Mouse (Mus musculus) gastrocnemius, postnatal 4 days (tissue): ENCODE data around the gene Micu2. TPM values are rescaled to one million over a fixed set of nuclear protein-coding genes. Genes with fewer than 3 reads are reported as not detected.

Experiments
- DNase-seq, 2 experiments: peaks; one replicate each; pipeline ENCODE4 v3.0.0; 2021 to 2022; ENCODE audit warnings: low spot score in 2 of 2, mixed read lengths in 2 of 2
- long read RNA-seq, 2 experiments: library from polyadenylated mRNA; stranded (forward); transcript quantifications; one replicate each; pipeline ENCODE4 v2.0.0; 2021
- total RNA-seq, 2 experiments: library from RNA; stranded (reverse); gene quantifications; 2 replicates each; pipeline ENCODE4 v1.2.3; 2021

Gene Micu2
- total RNA-seq = 10 to 100 TPM; 73.4 to 80.4 TPM
- long read RNA-seq, experiment 1, transcript Micu2-201 (12 exons, 2,329 nt) = major isoform, 99 of 116 reads
- long read RNA-seq, experiment 1, partial matches to known transcripts = 6 of 116 reads
- long read RNA-seq, experiment 1, other reads (novel, unspliced or antisense) = 11 of 116 reads
- long read RNA-seq, experiment 2, transcript Micu2-201 (12 exons, 2,329 nt) = major isoform, 96 of 120 reads
- long read RNA-seq, experiment 2, partial matches to known transcripts = 12 of 120 reads
- long read RNA-seq, experiment 2, other reads (novel, unspliced or antisense) = 11 of 120 reads

- peak; percentile 75 to 86 for DNase-seq
Measured at GRCm38 (mm10) chr14:57998526-57999401, at the start of gene Micu2. Micu2 (minus strand) TSS chr14:57999262.

GRCm38 (mm10) chr14:58046639-58047284 lies 47.7 kb upstream of the Micu2 start:
- DNase-seq = no peak

DNA sequence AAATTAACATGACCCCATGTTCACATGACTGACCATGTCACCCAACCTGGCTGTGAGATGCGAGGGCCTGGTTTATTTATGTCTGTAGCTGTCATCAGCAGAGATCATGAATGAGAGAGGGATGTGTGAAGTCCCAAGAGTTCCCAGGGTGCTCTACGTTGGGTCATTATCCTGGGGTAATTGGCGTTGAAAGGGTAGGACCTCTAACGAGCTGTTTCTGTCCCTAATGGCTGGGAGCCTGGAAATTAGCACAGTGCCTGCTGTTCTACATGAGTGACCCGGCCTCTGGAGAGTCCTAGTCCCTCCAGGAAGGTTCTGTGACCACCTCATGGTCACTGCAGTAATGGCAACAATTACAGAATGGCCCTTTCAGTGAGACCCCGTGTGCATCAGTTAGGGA lies 37.1 kb upstream of the Micu2 start:
- no peak for DNase-seq

DNA sequence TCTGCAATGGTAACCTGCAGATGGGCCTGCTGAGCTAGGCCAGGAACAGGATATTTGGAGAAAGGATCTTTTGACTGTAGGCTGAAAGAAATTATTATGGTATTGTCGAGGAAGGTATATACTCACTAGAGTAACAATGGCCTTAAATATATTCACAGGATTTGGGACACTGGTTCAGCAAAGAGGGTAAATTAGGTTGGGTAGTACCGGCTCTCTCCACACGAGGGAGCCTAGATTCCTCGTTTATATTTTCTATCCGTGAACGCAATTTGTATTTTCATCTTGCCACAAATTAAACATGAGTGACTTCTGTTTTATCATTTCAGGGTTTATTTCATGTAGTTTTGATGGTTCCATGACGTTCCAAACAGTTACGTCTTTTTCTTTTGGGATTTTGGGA lies 35.5 kb upstream of the Micu2 start:
- DNase-seq = peak in 1 of 2 experiments; percentile 47

DNA sequence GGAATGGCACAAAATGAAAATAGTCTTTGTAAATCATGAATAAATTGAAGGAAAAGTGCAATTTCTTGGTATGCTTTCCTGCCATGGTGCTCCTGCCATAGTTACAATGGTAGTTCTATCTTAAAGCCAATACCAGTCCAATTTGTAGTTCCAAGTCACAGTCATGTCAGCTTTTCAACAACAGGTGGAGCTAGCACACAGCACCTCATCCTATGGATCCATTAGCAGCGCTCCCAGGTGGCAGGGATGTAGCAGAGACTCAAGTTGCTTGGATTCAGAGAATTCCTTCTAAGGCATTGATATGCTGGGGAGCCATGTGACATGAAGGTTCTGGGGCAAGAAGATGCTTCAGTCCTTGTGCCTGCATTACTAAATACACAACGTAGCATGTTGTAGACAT lies 19.8 kb upstream of the Micu2 start:
- DNase-seq = no peak

DNA sequence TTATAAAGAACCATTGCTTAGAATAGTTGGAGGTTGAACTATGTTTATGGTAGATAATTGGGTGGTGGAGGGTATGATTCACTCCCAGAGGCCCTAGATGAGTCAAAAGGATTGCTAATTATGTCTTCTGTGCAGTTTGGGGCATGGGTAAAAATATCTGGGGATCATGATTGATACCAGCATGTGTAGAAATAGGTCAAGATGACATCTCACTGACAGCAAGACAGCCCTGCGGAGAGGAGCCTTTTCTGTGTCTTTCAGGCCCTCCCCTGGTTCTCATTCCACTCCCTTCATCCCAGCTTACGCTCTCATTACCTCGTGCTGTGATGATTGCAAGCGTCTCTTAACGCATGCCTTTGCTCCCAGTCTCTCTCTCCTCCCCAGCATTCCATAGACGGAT lies 4.8 kb upstream of the Micu2 start:
- no peak for DNase-seq

DNA sequence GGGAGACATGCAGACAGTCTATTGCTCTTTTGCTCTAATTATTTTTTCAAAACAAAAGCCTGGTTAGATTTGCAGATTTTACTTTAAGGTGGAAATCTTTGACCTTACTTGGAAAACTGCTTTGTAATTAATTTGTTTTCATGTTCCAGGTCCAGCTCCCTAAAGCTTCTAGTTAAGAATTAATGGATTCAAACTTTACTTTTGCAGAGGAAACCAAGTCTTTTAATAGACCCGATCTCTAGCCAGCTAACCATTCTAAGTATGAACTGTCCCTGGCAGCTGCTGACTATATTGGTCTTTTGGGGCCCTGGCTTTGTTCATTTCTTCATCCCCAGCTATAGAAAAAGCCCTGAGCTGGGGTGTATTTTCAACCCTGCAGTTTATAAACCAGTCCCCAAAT lies 3.1 kb upstream of the Micu2 start:
- no peak for DNase-seq

GRCm38 (mm10) chr14:57999402-57999734 lies 306 bp upstream of the Micu2 start:
- DNase-seq = no peak

- no peak for DNase-seq
Measured at GRCm38 (mm10) chr14:57997431-57997830, 1.6 kb downstream of the Micu2 start.

DNA sequence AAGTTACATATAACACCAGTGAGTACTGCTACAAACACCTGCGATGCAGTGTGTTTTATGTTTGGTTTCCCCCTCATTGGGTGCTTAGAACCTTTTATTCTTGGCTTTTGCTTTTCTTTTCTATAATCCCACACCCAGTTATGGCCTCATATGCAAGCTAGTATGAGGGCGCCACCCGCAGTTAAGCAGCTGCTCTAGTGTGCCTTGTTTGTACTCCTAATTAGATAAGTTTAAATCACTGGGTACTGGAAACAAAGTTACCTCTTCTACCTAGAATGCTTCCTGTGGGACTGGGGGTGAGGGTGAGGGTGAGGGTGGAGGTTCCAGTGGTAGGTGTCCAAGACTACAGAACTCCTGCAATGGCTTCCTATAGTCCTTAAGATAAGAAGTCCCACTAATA lies 2.9 kb downstream of the Micu2 start:
- DNase-seq = no peak

GRCm38 (mm10) chr14:57991761-57992160 lies 7.3 kb downstream of the Micu2 start:
- no peak for DNase-seq

DNA sequence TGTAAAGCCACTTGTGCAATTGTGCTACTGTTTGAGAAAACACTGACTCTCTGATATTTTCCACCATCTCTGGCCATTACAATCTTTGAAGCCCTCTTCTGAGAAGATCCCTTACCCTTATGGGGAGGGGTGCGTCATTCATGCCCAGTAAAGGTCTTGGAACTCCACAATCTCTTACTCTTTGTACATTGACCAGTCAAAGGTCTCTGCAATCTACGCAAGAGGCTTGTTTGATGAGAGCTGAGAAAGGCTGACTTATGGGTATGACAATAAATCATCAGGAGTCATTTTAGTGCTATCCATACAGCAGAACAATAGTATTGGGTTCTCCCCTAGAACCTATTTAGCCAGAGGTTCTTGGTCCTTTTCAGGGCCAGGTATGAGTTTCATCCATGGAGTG lies 9.9 kb downstream of the Micu2 start:
- DNase-seq = no peak

DNA sequence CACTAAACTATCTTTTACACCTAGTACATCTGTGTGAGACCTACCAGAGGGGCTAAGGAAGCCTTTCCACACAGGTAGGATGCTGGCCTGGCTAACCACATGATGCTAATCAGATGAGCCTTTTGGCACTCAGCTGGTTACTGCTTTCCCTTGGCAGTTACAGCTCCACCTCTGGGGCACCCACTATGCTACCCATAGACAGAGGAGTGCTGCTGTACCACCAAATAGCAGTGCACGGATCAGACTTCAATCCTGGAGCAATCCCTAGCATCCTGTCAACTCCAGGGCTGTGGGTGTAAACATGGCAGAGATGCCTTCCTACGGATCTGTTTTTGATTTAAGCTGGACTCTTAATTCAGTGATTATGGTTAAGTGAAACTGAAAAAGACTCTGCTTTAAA lies 13.3 kb downstream of the Micu2 start:
- DNase-seq = peak in 1 of 2 experiments; percentile 10

- no peak for DNase-seq
Measured at GRCm38 (mm10) chr14:57982450-57982849, 16.6 kb downstream of the Micu2 start.

GRCm38 (mm10) chr14:57981720-57982418 lies 17.2 kb downstream of the Micu2 start:
- DNase-seq = no peak

DNA sequence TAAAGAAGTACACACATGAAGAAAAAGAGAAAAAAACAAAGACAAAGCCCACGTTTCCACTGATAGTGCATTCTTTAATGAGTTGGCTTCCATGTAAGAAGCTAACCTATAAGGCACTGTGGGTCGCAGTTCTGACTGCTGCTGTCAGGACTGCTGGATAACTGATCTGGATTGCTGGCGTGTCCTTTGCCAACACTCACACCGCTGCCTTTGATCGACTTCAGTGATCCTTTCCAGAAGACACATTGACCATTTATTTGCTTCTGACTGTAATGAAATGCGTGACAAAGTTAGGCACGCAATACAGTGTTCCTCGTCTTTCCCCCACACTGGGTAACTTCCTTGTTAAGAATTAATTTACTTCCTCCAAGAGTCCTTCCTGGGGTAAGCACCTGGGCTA lies 18.3 kb downstream of the Micu2 start:
- no peak for DNase-seq

DNA sequence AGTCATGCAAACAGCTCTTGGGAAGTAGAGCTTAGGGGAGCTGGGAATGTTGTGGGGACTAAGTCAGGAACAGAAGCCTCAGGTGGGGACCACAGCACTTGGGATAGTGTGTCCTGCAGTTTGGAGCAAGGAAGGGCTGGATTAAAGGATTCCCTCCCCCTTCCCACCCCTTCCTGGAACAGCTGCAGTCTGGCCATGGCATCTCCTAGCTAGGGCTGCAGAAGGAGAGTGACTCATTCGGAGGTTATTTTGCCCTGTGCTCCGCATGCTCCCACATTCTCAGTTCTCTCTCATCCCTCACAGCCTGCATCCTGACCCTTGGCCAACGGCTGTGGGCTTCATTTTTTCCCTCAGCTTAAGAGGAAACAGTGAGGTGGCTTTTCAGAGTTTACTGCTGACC lies 18.9 kb downstream of the Micu2 start:
- peak in 1 of 2 experiments; percentile 12 for DNase-seq

DNA sequence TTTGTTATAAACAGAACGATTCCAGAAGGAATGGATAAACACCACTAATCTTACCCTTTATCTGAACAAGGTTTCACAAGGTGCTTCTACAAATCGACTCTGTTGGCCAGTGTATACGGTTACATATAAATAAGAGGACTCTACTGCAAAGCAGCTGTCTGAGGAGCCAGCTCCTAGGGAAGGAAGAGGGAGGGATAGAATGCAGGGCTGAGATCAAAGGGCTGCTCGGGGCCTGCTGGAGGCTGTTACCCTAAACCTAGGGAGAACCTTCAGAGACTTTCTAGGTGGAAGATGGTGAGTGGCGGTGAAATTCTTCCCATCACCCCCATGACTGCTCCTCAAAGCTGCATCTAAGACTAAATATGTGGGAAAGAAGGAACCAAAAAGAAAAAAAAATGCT lies 20.9 kb downstream of the Micu2 start:
- no peak for DNase-seq

GRCm38 (mm10) chr14:57975656-57976055 lies 23.4 kb downstream of the Micu2 start:
- DNase-seq = no peak

GRCm38 (mm10) chr14:57971986-57972525 lies 27.0 kb downstream of the Micu2 start:
- no peak for DNase-seq

GRCm38 (mm10) chr14:57968873-57969272 lies 30.2 kb downstream of the Micu2 start:
- DNase-seq = no peak
